Mouse (Mus musculus): ENCODE results near the gene Mprip. TPM values are rescaled to one million over a fixed set of nuclear protein-coding genes. Genes with fewer than 3 reads are reported as not detected.

Mprip gene
- polyA plus RNA-seq, 1 experiment from 2014 or later = 43.8 TPM

DNA sequence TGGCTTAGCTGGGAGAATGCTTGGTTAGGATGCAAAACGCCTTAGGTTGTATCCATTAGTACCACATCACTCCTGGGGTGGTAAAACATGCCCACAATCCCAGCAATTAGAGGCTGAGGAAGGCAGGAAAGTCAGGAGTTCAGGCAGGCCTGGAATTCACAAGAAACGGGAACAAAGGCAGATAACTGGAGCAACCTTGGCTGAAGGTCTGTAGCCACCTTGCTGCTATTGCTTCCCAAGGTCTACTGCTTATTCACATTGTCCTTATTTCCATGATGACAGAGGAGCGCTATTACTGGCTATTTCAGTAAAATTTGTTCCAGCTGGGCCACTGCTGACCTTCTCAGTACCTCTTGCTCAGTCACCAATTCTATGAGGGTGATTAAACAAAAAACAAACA lies 152.2 kb downstream of the Mprip start:
- Histone ChIP-seq H3K27me3 (ENCODE audit: insufficient read depth, low read length) (no peaks in the 10 kb centered on the region), H3K9ac (replicated peaks; ENCODE audit: low read length) (no peak overlapping the region), H3K4me2 (replicated peaks; ENCODE audit: low read depth, low read length) (no peak overlapping the region), H3K9me3 (ENCODE audit: low read length) (no peaks in the 10 kb centered on the region), H3K27ac (ENCODE audit: low read length) (no peak overlapping the region), H3K4me3 (ENCODE audit: low read length) (no peak overlapping the region), H3K4me1 (ENCODE audit: insufficient read depth, low read length) (peaks cover 10% of the 10 kb centered on the region), H3K36me3 (ENCODE audit: insufficient read depth, low read length) (peaks cover 23% of the 10 kb centered on the region)
- 51% methylated on average over 3 of the region's 3 CpGs for WGBS
- ATAC-seq (ENCODE audit: low FRiP score, low TSS enrichment) = no peak

- Histone ChIP-seq H3K27ac (ENCODE audit: low read length) (no peak overlapping the region), H3K9me3 (ENCODE audit: low read length) (no peaks in the 10 kb centered on the region), H3K4me1 (ENCODE audit: insufficient read depth, low read length) (0 out of 2 replicates have a peak, but pooled peaks cover 3% of the 10 kb centered on the region), H3K4me3 (ENCODE audit: low read length) (no peak overlapping the region), H3K9ac (replicated peaks; ENCODE audit: low read length) (no peak overlapping the region), H3K4me2 (replicated peaks; ENCODE audit: low read depth, low read length) (no peak overlapping the region), H3K27me3 (ENCODE audit: insufficient read depth, low read length) (no peaks in the 10 kb centered on the region), H3K36me3 (ENCODE audit: insufficient read depth, low read length) (peaks cover 33% of the 10 kb centered on the region)
- WGBS = 82% methylated on average over 1 of the region's 1 CpGs
- no peak for ATAC-seq (ENCODE audit: low FRiP score, low TSS enrichment)
Observed at GRCm38 (mm10) chr11:59814311-59814710, 153.2 kb downstream of the Mprip start.

DNA sequence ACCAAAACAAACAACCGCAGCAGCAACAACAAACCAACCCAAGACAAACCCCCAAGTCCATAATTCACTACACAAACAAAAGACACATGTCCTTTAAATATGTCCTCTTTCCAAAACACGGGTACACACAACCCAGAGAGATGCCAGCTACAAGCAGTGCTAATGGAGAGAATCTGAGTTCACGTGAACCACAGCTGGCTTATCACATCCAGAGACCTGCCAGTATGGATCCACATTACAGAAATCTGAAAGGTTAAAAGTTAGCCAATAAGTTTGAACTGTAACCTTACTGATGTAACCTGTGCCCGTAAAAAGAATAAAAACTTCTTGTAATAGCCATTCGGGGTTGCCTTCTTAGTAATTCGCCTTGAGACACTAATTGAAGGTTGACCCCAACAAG lies 153.8 kb downstream of the Mprip start:
- 74% methylated on average over 6 of the region's 6 CpGs for WGBS

GRCm38 (mm10) chr11:59815482-59816065 lies 154.5 kb downstream of the Mprip start:
- Histone ChIP-seq H3K4me1 (ENCODE audit: insufficient read depth, low read length) (0 out of 2 replicates have a peak, but pooled peaks cover 3% of the 10 kb centered on the region), H3K4me3 (ENCODE audit: low read length) (no peak overlapping the region), H3K36me3 (ENCODE audit: insufficient read depth, low read length) (peaks cover 45% of the 10 kb centered on the region), H3K4me2 (replicated peaks; ENCODE audit: low read depth, low read length) (no peak overlapping the region), H3K9me3 (ENCODE audit: low read length) (no peaks in the 10 kb centered on the region), H3K9ac (replicated peaks; ENCODE audit: low read length) (no peak overlapping the region), H3K27ac (ENCODE audit: low read length) (no peak overlapping the region), H3K27me3 (ENCODE audit: insufficient read depth, low read length) (no peaks in the 10 kb centered on the region)
- no peak for ATAC-seq (ENCODE audit: low FRiP score, low TSS enrichment)
- WGBS = 85% methylated on average over 6 of the region's 6 CpGs

More for the DNA sequence above, 153.8 kb downstream of the Mprip start:
- H3K27ac ChIP-seq (ENCODE audit: low read length) = no peak overlapping the region
- no peak for ATAC-seq (ENCODE audit: low FRiP score, low TSS enrichment)
- no peaks in the 10 kb centered on the region for H3K27me3 ChIP-seq (ENCODE audit: insufficient read depth, low read length)
- no peak overlapping the region for H3K9ac ChIP-seq (replicated peaks; ENCODE audit: low read length)
- no peak overlapping the region for H3K4me2 ChIP-seq (replicated peaks; ENCODE audit: low read depth, low read length)
- H3K9me3 ChIP-seq (ENCODE audit: low read length) = no peaks in the 10 kb centered on the region
- 0 out of 2 replicates have a peak, but pooled peaks cover 3% of the 10 kb centered on the region for H3K4me1 ChIP-seq (ENCODE audit: insufficient read depth, low read length)
- H3K4me3 ChIP-seq (ENCODE audit: low read length) = no peak overlapping the region
- H3K36me3 ChIP-seq (ENCODE audit: insufficient read depth, low read length) = peaks cover 39% of the 10 kb centered on the region

- Histone ChIP-seq H3K9ac (replicated peaks; ENCODE audit: low read length) (no peak overlapping the region), H3K27ac (ENCODE audit: low read length) (no peak overlapping the region), H3K36me3 (ENCODE audit: insufficient read depth, low read length) (peaks cover 64% of the 10 kb centered on the region), H3K9me3 (ENCODE audit: low read length) (no peaks in the 10 kb centered on the region), H3K27me3 (ENCODE audit: insufficient read depth, low read length) (no peaks in the 10 kb centered on the region), H3K4me3 (ENCODE audit: low read length) (no peak overlapping the region), H3K4me2 (replicated peaks; ENCODE audit: low read depth, low read length) (no peak overlapping the region), H3K4me1 (ENCODE audit: insufficient read depth, low read length) (no peaks in the 10 kb centered on the region)
- WGBS = 95% methylated on average over 3 of the region's 3 CpGs
- no peak for ATAC-seq (ENCODE audit: low FRiP score, low TSS enrichment)
Observed at GRCm38 (mm10) chr11:59817916-59818315, 156.8 kb downstream of the Mprip start.

DNA sequence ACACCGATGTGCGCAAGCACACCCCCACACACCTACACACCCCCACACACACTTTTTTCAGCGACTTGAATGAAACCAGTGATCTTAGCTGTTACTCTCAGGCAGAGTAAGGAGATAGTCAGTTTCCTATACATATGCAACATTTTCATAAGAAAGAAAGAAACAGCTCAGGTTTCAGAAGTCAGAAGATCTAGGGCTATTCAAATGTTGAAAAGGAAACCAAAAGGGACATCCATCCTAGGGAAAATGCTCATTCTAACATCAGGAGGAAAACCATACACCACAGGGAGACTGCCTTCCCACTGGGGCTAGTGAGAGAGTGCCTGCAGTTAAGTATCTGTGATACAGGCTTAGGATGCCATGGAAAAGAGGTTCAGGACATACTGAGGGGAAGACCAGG lies 160.5 kb downstream of the Mprip start:
- WGBS = 92% methylated on average over 3 of the region's 3 CpGs
- no peak overlapping the region for H3K27ac ChIP-seq (ENCODE audit: low read length)
- H3K9ac ChIP-seq (replicated peaks; ENCODE audit: low read length) = no peak overlapping the region
- ATAC-seq (ENCODE audit: low FRiP score, low TSS enrichment) = no peak
- H3K9me3 ChIP-seq (ENCODE audit: low read length) = no peaks in the 10 kb centered on the region
- H3K27me3 ChIP-seq (ENCODE audit: insufficient read depth, low read length) = no peaks in the 10 kb centered on the region
- no peaks in the 10 kb centered on the region for H3K4me1 ChIP-seq (ENCODE audit: insufficient read depth, low read length)
- H3K36me3 ChIP-seq (ENCODE audit: insufficient read depth, low read length) = peaks cover 85% of the 10 kb centered on the region
- H3K4me2 ChIP-seq (replicated peaks; ENCODE audit: low read depth, low read length) = no peak overlapping the region
- H3K4me3 ChIP-seq (ENCODE audit: low read length) = no peak overlapping the region

Other genes starting within 250 kb of the Mprip start
- gene Jmjd4, start 211.3 kb upstream of the Mprip start, polyA plus RNA-seq (2015; fragmentation: Nextera tagmentation; extraction: Ambion mirVana) = 13.0 and 13.6 TPM in 2 replicates
- gene Snap47, start 210.1 kb upstream of the Mprip start, polyA plus RNA-seq (2015; fragmentation: Nextera tagmentation; extraction: Ambion mirVana) = 119 and 124 TPM in 2 replicates
- gene Zfp867, start 188.8 kb upstream of the Mprip start, polyA plus RNA-seq (2015; fragmentation: Nextera tagmentation; extraction: Ambion mirVana) = 9.3 and 9.6 TPM in 2 replicates
- gene Zkscan17, start 134.6 kb upstream of the Mprip start, polyA plus RNA-seq (2015; fragmentation: Nextera tagmentation; extraction: Ambion mirVana) = 29.1 and 31.4 TPM in 2 replicates
- 0.04 and 0.07 TPM in 2 replicates for gene Nlrp3, start 119.7 kb upstream of the Mprip start, polyA plus RNA-seq (2015; fragmentation: Nextera tagmentation; extraction: Ambion mirVana)
- not detected in 2 replicates for gene Olfr222, start 85.1 kb upstream of the Mprip start, polyA plus RNA-seq (2015; fragmentation: Nextera tagmentation; extraction: Ambion mirVana)
- not detected in 2 replicates for gene Olfr223, start 68.0 kb upstream of the Mprip start, polyA plus RNA-seq (2015; fragmentation: Nextera tagmentation; extraction: Ambion mirVana)
- 5.8 and 6.6 TPM in 2 replicates for gene Pld6, start 126.3 kb downstream of the Mprip start, polyA plus RNA-seq (2015; fragmentation: Nextera tagmentation; extraction: Ambion mirVana)
- gene Flcn, start 148.7 kb downstream of the Mprip start, polyA plus RNA-seq (2015; fragmentation: Nextera tagmentation; extraction: Ambion mirVana) = 37.7 and 41.5 TPM in 2 replicates
- gene Nt5m, start 178.1 kb downstream of the Mprip start, polyA plus RNA-seq (2015; fragmentation: Nextera tagmentation; extraction: Ambion mirVana) = 44.4 and 46.3 TPM in 2 replicates
- 215 and 224 TPM in 2 replicates for gene Cops3, start 178.5 kb downstream of the Mprip start, polyA plus RNA-seq (2015; fragmentation: Nextera tagmentation; extraction: Ambion mirVana)

Measured in kidney, embryonic 16.5 days (tissue).